Mouse (Mus musculus): ENCODE results near the gene Lif.
A peak's percentile ranks its signal among the peaks of the same experiment; 100 is the strongest.

DNA sequence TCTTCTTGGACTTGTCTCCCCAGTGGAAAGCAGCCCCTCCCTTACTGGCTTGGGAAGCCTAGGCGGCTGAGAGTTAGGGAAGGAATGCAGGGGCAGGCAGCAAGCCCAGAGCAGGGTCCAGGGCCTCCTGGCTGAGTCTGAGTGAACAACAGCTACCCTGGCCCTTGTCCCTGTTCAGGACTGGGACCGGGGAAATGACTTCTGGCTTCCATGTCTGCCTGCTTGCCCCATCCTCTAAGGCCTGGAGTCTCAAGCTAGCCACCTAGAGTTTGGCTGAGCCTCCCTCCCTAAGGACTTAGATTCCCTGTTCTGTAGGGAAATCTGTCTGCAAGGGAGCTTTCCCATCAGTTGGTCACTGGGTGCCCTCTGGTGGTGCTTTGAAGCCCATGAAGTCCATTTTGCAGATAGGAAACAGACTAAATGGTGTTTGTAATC lies 38.0 kb upstream of the Lif start:
- peak; percentile 60 for TF ChIP-seq CTCF (IDR thresholded peaks at IDR 0.05; ENCODE audit: low read depth, low read length)
- TF ChIP-seq POLR2A (IDR thresholded peaks at IDR 0.05; ENCODE audit: insufficient read depth, low read length) = no peak

All from ES-Bruce4 (cell line).